Mouse (Mus musculus): Measurements from ENCODE around the gene Coq6.
A peak's percentile ranks its signal among the peaks of the same experiment; 100 is the strongest.

The Coq6 gene

GRCm38 (mm10) chr12:84396947-84397679 lies 35.7 kb downstream of the Coq6 start:
- DNase-seq, result no peak

- DNase-seq, result no peak
Measured at GRCm38 (mm10) chr12:84397685-84398084, 36.2 kb downstream of the Coq6 start.

GRCm38 (mm10) chr12:84398629-84399028 lies 37.2 kb downstream of the Coq6 start:
- DNase-seq, result no peak

- no peak for DNase-seq
Measured at GRCm38 (mm10) chr12:84399135-84399534, 37.7 kb downstream of the Coq6 start.

GRCm38 (mm10) chr12:84399663-84400062 lies 38.2 kb downstream of the Coq6 start:
- no peak for DNase-seq

- no peak for DNase-seq
Measured at GRCm38 (mm10) chr12:84400068-84400467, 38.6 kb downstream of the Coq6 start.

- no peak for DNase-seq
Measured at GRCm38 (mm10) chr12:84400653-84401052, 39.2 kb downstream of the Coq6 start.

GRCm38 (mm10) chr12:84402923-84403322 lies 41.5 kb downstream of the Coq6 start:
- no peak for DNase-seq

- no peak for DNase-seq
Measured at GRCm38 (mm10) chr12:84404541-84404940, 43.1 kb downstream of the Coq6 start.

- no peak for DNase-seq
Measured at GRCm38 (mm10) chr12:84407259-84407658, 45.8 kb downstream of the Coq6 start.

- DNase-seq, result peak; percentile 56 to 79
Measured at GRCm38 (mm10) chr12:84407874-84408818, 46.7 kb downstream of the Coq6 start.

- DNase-seq, result peak; percentile 80
Measured at GRCm38 (mm10) chr12:84408819-84409507, 47.5 kb downstream of the Coq6 start, which contains the start of the genes Entpd5 and Bbof1. Gene Entpd5, minus strand, starts transcription at chr12:84409029. Gene Bbof1, plus strand, starts transcription at chr12:84409071.

GRCm38 (mm10) chr12:84416834-84417604 lies 55.6 kb downstream of the Coq6 start, which contains the start of gene Rnf113a2:
Gene Rnf113a2, plus strand, starts transcription at chr12:84417196.
- peak; percentile 72 to 74 for DNase-seq

GRCm38 (mm10) chr12:84417605-84417922 lies 56.1 kb downstream of the Coq6 start:
- peak in 1 of 2 experiments; percentile 6 for DNase-seq
